Mouse (Mus musculus) MEL (cell line): ENCODE results near the gene Sirt4. TPM values are rescaled to one million over a fixed set of nuclear protein-coding genes. Genes with fewer than 3 reads are reported as not detected.

Experiments
- DNase-seq: peaks from one replicate; pipeline ENCODE4 v3.0.0; 2011; ENCODE audit warnings: low read depth, low spot score
- H3K27ac ChIP-seq: 2 replicates; pipeline ENCODE4 v1.5.1; 2012; ENCODE audit warnings: low read depth, mild to moderate bottlenecking, control low read depth, low read length, moderate library complexity; ENCODE audit not compliant: control insufficient read depth
- H3K27me3 ChIP-seq, 2 experiments: fragments of 150-350 bp in 1 of 2; sonication (generic) in 1 of 2; 2 replicates each; pipeline ENCODE4 v1.6.1; 2012; ENCODE audit warnings: low read length in 2 of 2, mild to moderate bottlenecking in 2 of 2, improper control_type of control experiment in 1 of 2, moderate library complexity in 1 of 2; ENCODE audit not compliant: insufficient read depth in 2 of 2, control insufficient read depth in 1 of 2
- H3K36me3 ChIP-seq, 2 experiments: 2 replicates each; pipeline ENCODE4 v1.6.1; 2012 to 2014; ENCODE audit warnings: low read length in 2 of 2, improper control_type of control experiment in 1 of 2, inconsistent platforms in 1 of 2, mild to moderate bottlenecking in 1 of 2; ENCODE audit not compliant: insufficient read depth in 2 of 2, control insufficient read depth in 1 of 2
- H3K4me1 ChIP-seq, 2 experiments: fragments of 150-350 bp in 1 of 2; sonication (generic) in 1 of 2; 2 replicates each; pipeline ENCODE4 v1.6.1; 2012; ENCODE audit warnings: low read length in 2 of 2, improper control_type of control experiment in 1 of 2, mild to moderate bottlenecking in 1 of 2; ENCODE audit not compliant: insufficient read depth in 2 of 2, control insufficient read depth in 1 of 2
- H3K4me3 ChIP-seq, 2 experiments: fragments of 150-350 bp in 1 of 2; sonication (generic) in 1 of 2; 2 replicates each; pipeline ENCODE4 v1.5.1; 2012; ENCODE audit warnings: low read depth in 2 of 2, low read length in 2 of 2, mild to moderate bottlenecking in 2 of 2, moderate library complexity in 2 of 2, control low read depth in 1 of 2, improper control_type of control experiment in 1 of 2; ENCODE audit not compliant: control insufficient read depth in 1 of 2, insufficient read depth in 1 of 2
- H3K79me2 ChIP-seq: 2 replicates; pipeline ENCODE4 v1.6.1; 2012; ENCODE audit warnings: mild to moderate bottlenecking, low read length, moderate library complexity; ENCODE audit not compliant: control insufficient read depth, poor library complexity, insufficient read depth
- H3K9ac ChIP-seq: 2 replicates; pipeline ENCODE4 v1.6.1; 2012; ENCODE audit warnings: low read depth, mild to moderate bottlenecking, control low read depth, low read length, moderate library complexity; ENCODE audit not compliant: control insufficient read depth, poor library complexity, severe bottlenecking
- H3K9me3 ChIP-seq: fragments of 150-350 bp; sonication (generic); replicated peaks from 2 replicates; pipeline ENCODE4 v1.6.1; 2012; ENCODE audit warnings: mild to moderate bottlenecking, low read length, improper control_type of control experiment, moderate library complexity; ENCODE audit not compliant: insufficient read depth
- BHLHE40 ChIP-seq: IDR thresholded peaks from 2 replicates; pipeline ENCODE4 v1.6.1; 2012; ENCODE audit warnings: low read depth, mild to moderate bottlenecking, inconsistent platforms, low read length, improper control_type of control experiment, borderline replicate concordance
- CHD2 ChIP-seq: IDR thresholded peaks from 2 replicates; pipeline ENCODE4 v1.6.1; 2011; ENCODE audit warnings: low read length, improper control_type of control experiment
- CTCF ChIP-seq, 3 experiments: IDR thresholded peaks in 2 of 3; conservative IDR thresholded peaks in 1 of 3; 2 replicates each; pipeline ENCODE4 v1.5.1; 2011 to 2012; ENCODE audit warnings: low read length in 3 of 3, low read depth in 2 of 3, mild to moderate bottlenecking in 2 of 3, improper control_type of control experiment in 1 of 3, inconsistent platforms in 1 of 3, mixed read lengths in 1 of 3, moderate library complexity in 1 of 3; ENCODE audit not compliant: control insufficient read depth in 1 of 3, insufficient read depth in 1 of 3, poor library complexity in 1 of 3, severe bottlenecking in 1 of 3
- ELF1 ChIP-seq: IDR thresholded peaks from 2 replicates; pipeline ENCODE4 v1.6.1; 2014; ENCODE audit warnings: low read depth, mild to moderate bottlenecking, inconsistent platforms, low read length, improper control_type of control experiment, moderate library complexity
- EP300 ChIP-seq, 2 experiments: IDR thresholded peaks; 2 replicates each; pipeline ENCODE4 v1.6.1; 2011; ENCODE audit warnings: improper control_type of control experiment in 2 of 2, low read length in 2 of 2, low read depth in 1 of 2, mild to moderate bottlenecking in 1 of 2
- GABPA ChIP-seq: IDR thresholded peaks from 2 replicates; pipeline ENCODE4 v1.6.1; 2012; ENCODE audit warnings: low read depth, mild to moderate bottlenecking, inconsistent platforms, low read length, improper control_type of control experiment, moderate library complexity
- HCFC1 ChIP-seq: IDR thresholded peaks from 2 replicates; pipeline ENCODE4 v1.6.1; 2012; ENCODE audit warnings: low read depth, mild to moderate bottlenecking, inconsistent platforms, low read length, improper control_type of control experiment, moderate library complexity
- JUND ChIP-seq: IDR thresholded peaks from 2 replicates; pipeline ENCODE4 v1.6.1; 2011; ENCODE audit warnings: low read depth, mild to moderate bottlenecking, improper control_type of control experiment, low read length
- KAT2A ChIP-seq: conservative IDR thresholded peaks from 2 replicates; pipeline ENCODE4 v1.6.1; 2012; ENCODE audit warnings: low read depth, low read length, improper control_type of control experiment, inconsistent platforms
- MAX ChIP-seq: IDR thresholded peaks from 2 replicates; pipeline ENCODE4 v1.6.1; 2011; ENCODE audit warnings: low read length, improper control_type of control experiment
- MAZ ChIP-seq: IDR thresholded peaks from 2 replicates; pipeline ENCODE4 v1.6.1; 2012; ENCODE audit warnings: low read depth, mild to moderate bottlenecking, inconsistent platforms, low read length, improper control_type of control experiment
- MEF2A ChIP-seq: IDR thresholded peaks from 2 replicates; pipeline ENCODE4 v1.6.1; 2014; ENCODE audit warnings: low read depth, mild to moderate bottlenecking, inconsistent platforms, low read length, improper control_type of control experiment; ENCODE audit not compliant: poor library complexity, insufficient replicate concordance, severe bottlenecking; ENCODE audit errors: extremely low read depth
- MYC ChIP-seq: IDR thresholded peaks from 2 replicates; pipeline ENCODE4 v1.6.1; 2011; ENCODE audit warnings: low read depth, mild to moderate bottlenecking, low read length, improper control_type of control experiment, moderate library complexity
- RCOR1 ChIP-seq: IDR thresholded peaks from 2 replicates; pipeline ENCODE4 v1.6.1; 2012; ENCODE audit warnings: low read depth, mild to moderate bottlenecking, inconsistent platforms, low read length, improper control_type of control experiment
- SIN3A ChIP-seq: IDR thresholded peaks from 2 replicates; pipeline ENCODE4 v1.6.1; 2012; ENCODE audit warnings: low read length, improper control_type of control experiment, inconsistent platforms
- SMC3 ChIP-seq: IDR thresholded peaks from 2 replicates; pipeline ENCODE4 v1.6.1; 2011; ENCODE audit warnings: low read depth, low read length, improper control_type of control experiment
- TAL1 ChIP-seq: IDR thresholded peaks from 2 replicates; pipeline ENCODE4 v1.6.1; 2012; ENCODE audit warnings: mild to moderate bottlenecking, inconsistent platforms, low read length, moderate library complexity, mixed read lengths
- UBTF ChIP-seq: IDR thresholded peaks from 2 replicates; pipeline ENCODE4 v1.6.1; 2012; ENCODE audit warnings: low read depth, mild to moderate bottlenecking, inconsistent platforms, low read length, improper control_type of control experiment, moderate library complexity, borderline replicate concordance; ENCODE audit not compliant: insufficient read depth
- USF1 ChIP-seq: IDR thresholded peaks from 2 replicates; pipeline ENCODE4 v1.6.1; 2014; ENCODE audit warnings: low read depth, mild to moderate bottlenecking, inconsistent platforms, low read length, improper control_type of control experiment, moderate library complexity
- USF2 ChIP-seq, 2 experiments: IDR thresholded peaks; 2 replicates each; pipeline ENCODE4 v1.6.1; 2011 to 2012; ENCODE audit warnings: improper control_type of control experiment in 2 of 2, low read length in 2 of 2, borderline replicate concordance in 1 of 2, inconsistent platforms in 1 of 2, low read depth in 1 of 2, mild to moderate bottlenecking in 1 of 2; ENCODE audit not compliant: insufficient read depth in 1 of 2
- ZMIZ1 ChIP-seq: IDR thresholded peaks from 2 replicates; pipeline ENCODE4 v1.6.1; 2012; ENCODE audit warnings: low read depth, mild to moderate bottlenecking, inconsistent platforms, low read length, improper control_type of control experiment, moderate library complexity
- ZNF384 ChIP-seq: IDR thresholded peaks from 2 replicates; pipeline ENCODE4 v1.6.1; 2012; ENCODE audit warnings: low read depth, mild to moderate bottlenecking, inconsistent platforms, low read length, improper control_type of control experiment
- polyA plus RNA-seq, 2 experiments: library from polyadenylated mRNA; stranded (reverse) in 1 of 2; unstranded in 1 of 2; fragments of >175 nt in 1 of 2; fragments of >200 nt in 1 of 2; gene quantifications; 2 replicates each; pipeline versions ENCODE4 v1.2.1 to v1.2.4; 2012; ENCODE audit warnings: low replicate concordance in 2 of 2, low read depth in 1 of 2; ENCODE audit not compliant: insufficient read length in 2 of 2, insufficient read depth in 1 of 2, missing spikeins in 1 of 2
- total RNA-seq: library from RNA; depleted of rRNA; stranded (reverse); fragments of 300-350 nt; gene quantifications from 2 replicates; pipeline ENCODE4 v1.2.3, GENCODE M21; 2012

Gene Sirt4
- total and polyA plus RNA-seq, 3 experiments = 9.2 to 10.3 TPM; not detected in 1

- Histone ChIP-seq H3K36me3 (no peaks in the 10 kb centered on the region; a peak in 1 of 4 replicates), H3K27me3 (no peaks in the 10 kb centered on the region), H3K4me1 (no peaks in the 10 kb centered on the region), H3K9me3 (no peaks in the 10 kb centered on the region), H3K4me3 (no peak overlapping the region), H3K27ac (no peak overlapping the region), H3K79me2 (no peaks in the 10 kb centered on the region), H3K9ac (no peak overlapping the region)
- no peak for TF ChIP-seq TAL1
- no peak for TF ChIP-seq SMC3
- no peak for TF ChIP-seq HCFC1
- no peak for TF ChIP-seq MEF2A
- TF ChIP-seq BHLHE40 = no peak
- TF ChIP-seq UBTF = no peak
- TF ChIP-seq ZMIZ1 = no peak
- no peak for TF ChIP-seq RCOR1
- TF ChIP-seq JUND = no peak
- TF ChIP-seq ZNF384 = no peak
- no peak for DNase-seq
Measured at GRCm38 (mm10) chr5:115523971-115524370, 39.4 kb upstream of the Sirt4 start.

GRCm38 (mm10) chr5:115522981-115523499 is 38.5 kb upstream of the Sirt4 start:
- DNase-seq = no peak
- Histone ChIP-seq H3K36me3 (no peaks in the 10 kb centered on the region; a peak in 1 of 4 replicates), H3K4me1 (no peaks in the 10 kb centered on the region), H3K79me2 (no peaks in the 10 kb centered on the region), H3K27me3 (no peaks in the 10 kb centered on the region), H3K9ac (no peak overlapping the region), H3K4me3 (no peak overlapping the region), H3K9me3 (no peaks in the 10 kb centered on the region), H3K27ac (no peak overlapping the region)
- no peak for TF ChIP-seq KAT2A
- TF ChIP-seq USF1 = no peak
- TF ChIP-seq USF2 (IDR thresholded peaks at IDR 0.05; ENCODE audit: borderline replicate concordance in 1 of 2, insufficient read depth in 1 of 2, low read depth in 1 of 2, low read length in 2 of 2) = no peak

- H3K9me3 ChIP-seq = no peaks in the 10 kb centered on the region
- H3K9ac ChIP-seq = no peak overlapping the region
- H3K27ac ChIP-seq = no peak overlapping the region
- H3K27me3 ChIP-seq = no peaks in the 10 kb centered on the region
- no peak for DNase-seq
- H3K4me1 ChIP-seq = no peaks in the 10 kb centered on the region
- TF ChIP-seq SIN3A (no peak), RCOR1 (no peak), MAX (no peak), SMC3 (no peak), UBTF (no peak), MAZ (no peak), JUND (no peak), BHLHE40 (no peak), TAL1 (no peak), ELF1 (no peak), EP300 (IDR thresholded peaks at IDR 0.05; ENCODE audit: low read depth in 1 of 2, low read length in 2 of 2) (no peak), KAT2A (no peak), CHD2 (no peak), HCFC1 (no peak), GABPA (no peak), MYC (no peak), CTCF (IDR thresholded peaks at IDR 0.05 in 2 of 3, conservative IDR thresholded peaks at IDR 0.05 in 1 of 3; ENCODE audit: control insufficient read depth in 1 of 3, insufficient read depth in 1 of 3, low read depth in 2 of 3, low read length in 3 of 3, poor library complexity in 1 of 3, severe bottlenecking in 1 of 3) (no peak), ZMIZ1 (no peak)
- TF ChIP-seq, all 39 proteins: peak for 0
- H3K79me2 ChIP-seq = no peaks in the 10 kb centered on the region
- no peaks in the 10 kb centered on the region; a peak in 1 of 4 replicates for H3K36me3 ChIP-seq
- H3K4me3 ChIP-seq = no peak overlapping the region
Measured at GRCm38 (mm10) chr5:115522531-115522930, 38.0 kb upstream of the Sirt4 start.
